Mouse (Mus musculus): Measurements from ENCODE around the gene Olfr810. TPM values are rescaled to one million over a fixed set of nuclear protein-coding genes. Genes with fewer than 3 reads are reported as not detected.

Olfr810 gene
- polyA plus RNA-seq (2014; fragmentation: Illumina TruSeq; extraction: RNeasy Lipid Tissue Mini Kit (QIAGEN cat#74804); ENCODE audit: low read depth, low replicate concordance): not detected

GRCm38 (mm10) chr10:129794817-129795216 is at the start of gene Olfr810:
Olfr810 (minus strand) TSS chr10:129794917.

GRCm38 (mm10) chr10:129804296-129804695 is 9.6 kb upstream of the Olfr810 start, which contains the start of gene Olfr811:
Olfr811 (minus strand) TSS chr10:129804396.

GRCm38 (mm10) chr10:129774338-129774737 is 20.4 kb downstream of the Olfr810 start, which contains the start of gene Olfr809:
Olfr809 (plus strand) TSS chr10:129774638.

GRCm38 (mm10) chr10:129765182-129765581 is 29.5 kb downstream of the Olfr810 start, which contains the start of gene Olfr808:
Olfr808 (plus strand) TSS chr10:129765482.

DNA sequence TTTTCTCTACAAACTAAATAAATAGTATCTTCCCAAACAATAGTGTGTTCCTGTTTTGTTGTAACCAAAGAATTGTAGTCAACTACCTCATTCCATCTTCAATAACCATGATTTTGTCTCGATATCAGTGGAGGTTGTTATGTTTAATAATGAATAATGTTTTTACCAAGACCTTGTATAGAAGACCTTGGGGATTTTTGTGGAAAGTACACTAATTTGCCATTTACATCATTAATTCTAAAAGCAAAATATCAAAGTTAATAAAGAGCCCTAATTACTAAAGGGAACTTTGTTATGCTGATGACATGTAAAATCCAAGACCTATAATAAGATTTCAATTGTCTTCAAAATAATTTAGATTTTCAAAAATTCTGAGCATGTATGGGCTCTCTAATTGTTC is 37.0 kb downstream of the Olfr810 start, which contains the start of gene Olfr807:
Olfr807 (minus strand) TSS at position 101 of the 400 bp plus-strand sequence.

GRCm38 (mm10) chr10:129741821-129742220 is 52.9 kb downstream of the Olfr810 start, which contains the start of gene Olfr806:
Olfr806 (minus strand) TSS chr10:129741921.

Other genes with a start within 250 kb of the Olfr810 start
- not detected for gene Olfr794, start 227.3 kb downstream of the Olfr810 start, polyA plus RNA-seq (2014; fragmentation: Illumina TruSeq; extraction: RNeasy Lipid Tissue Mini Kit (QIAGEN cat#74804); ENCODE audit: low read depth, low replicate concordance)
- gene Olfr796, start 182.3 kb downstream of the Olfr810 start, polyA plus RNA-seq (2014; fragmentation: Illumina TruSeq; extraction: RNeasy Lipid Tissue Mini Kit (QIAGEN cat#74804); ENCODE audit: low read depth, low replicate concordance): not detected
- gene Olfr798, start 167.0 kb downstream of the Olfr810 start, polyA plus RNA-seq (2014; fragmentation: Illumina TruSeq; extraction: RNeasy Lipid Tissue Mini Kit (QIAGEN cat#74804); ENCODE audit: low read depth, low replicate concordance): not detected
- gene Olfr799, start 157.4 kb downstream of the Olfr810 start, polyA plus RNA-seq (2014; fragmentation: Illumina TruSeq; extraction: RNeasy Lipid Tissue Mini Kit (QIAGEN cat#74804); ENCODE audit: low read depth, low replicate concordance): not detected
- gene Olfr800, start 137.2 kb downstream of the Olfr810 start, polyA plus RNA-seq (2014; fragmentation: Illumina TruSeq; extraction: RNeasy Lipid Tissue Mini Kit (QIAGEN cat#74804); ENCODE audit: low read depth, low replicate concordance): not detected
- not detected for gene Olfr801, start 121.1 kb downstream of the Olfr810 start, polyA plus RNA-seq (2014; fragmentation: Illumina TruSeq; extraction: RNeasy Lipid Tissue Mini Kit (QIAGEN cat#74804); ENCODE audit: low read depth, low replicate concordance)
- not detected for gene Olfr802, start 106.7 kb downstream of the Olfr810 start, polyA plus RNA-seq (2014; fragmentation: Illumina TruSeq; extraction: RNeasy Lipid Tissue Mini Kit (QIAGEN cat#74804); ENCODE audit: low read depth, low replicate concordance)
- gene Olfr803, start 100.6 kb downstream of the Olfr810 start, polyA plus RNA-seq (2014; fragmentation: Illumina TruSeq; extraction: RNeasy Lipid Tissue Mini Kit (QIAGEN cat#74804); ENCODE audit: low read depth, low replicate concordance): not detected
- gene Olfr804, start 91.7 kb downstream of the Olfr810 start, polyA plus RNA-seq (2014; fragmentation: Illumina TruSeq; extraction: RNeasy Lipid Tissue Mini Kit (QIAGEN cat#74804); ENCODE audit: low read depth, low replicate concordance): not detected
- not detected for gene Olfr805, start 65.5 kb downstream of the Olfr810 start, polyA plus RNA-seq (2014; fragmentation: Illumina TruSeq; extraction: RNeasy Lipid Tissue Mini Kit (QIAGEN cat#74804); ENCODE audit: low read depth, low replicate concordance)
- not detected for gene Olfr806, start 53.0 kb downstream of the Olfr810 start, polyA plus RNA-seq (2014; fragmentation: Illumina TruSeq; extraction: RNeasy Lipid Tissue Mini Kit (QIAGEN cat#74804); ENCODE audit: low read depth, low replicate concordance)
- not detected for gene Olfr807, start 37.1 kb downstream of the Olfr810 start, polyA plus RNA-seq (2014; fragmentation: Illumina TruSeq; extraction: RNeasy Lipid Tissue Mini Kit (QIAGEN cat#74804); ENCODE audit: low read depth, low replicate concordance)
- gene Olfr808, start 29.4 kb downstream of the Olfr810 start, polyA plus RNA-seq (2014; fragmentation: Illumina TruSeq; extraction: RNeasy Lipid Tissue Mini Kit (QIAGEN cat#74804); ENCODE audit: low read depth, low replicate concordance): not detected
- gene Olfr809, start 20.3 kb downstream of the Olfr810 start, polyA plus RNA-seq (2014; fragmentation: Illumina TruSeq; extraction: RNeasy Lipid Tissue Mini Kit (QIAGEN cat#74804); ENCODE audit: low read depth, low replicate concordance): not detected
- not detected for gene Olfr811, start 9.5 kb upstream of the Olfr810 start, polyA plus RNA-seq (2014; fragmentation: Illumina TruSeq; extraction: RNeasy Lipid Tissue Mini Kit (QIAGEN cat#74804); ENCODE audit: low read depth, low replicate concordance)
- gene Olfr812, start 51.2 kb upstream of the Olfr810 start, polyA plus RNA-seq (2014; fragmentation: Illumina TruSeq; extraction: RNeasy Lipid Tissue Mini Kit (QIAGEN cat#74804); ENCODE audit: low read depth, low replicate concordance): not detected
- gene Olfr813, start 60.5 kb upstream of the Olfr810 start, polyA plus RNA-seq (2014; fragmentation: Illumina TruSeq; extraction: RNeasy Lipid Tissue Mini Kit (QIAGEN cat#74804); ENCODE audit: low read depth, low replicate concordance): not detected
- not detected for gene Olfr814, start 84.9 kb upstream of the Olfr810 start, polyA plus RNA-seq (2014; fragmentation: Illumina TruSeq; extraction: RNeasy Lipid Tissue Mini Kit (QIAGEN cat#74804); ENCODE audit: low read depth, low replicate concordance)
- gene Olfr815, start 111.0 kb upstream of the Olfr810 start, polyA plus RNA-seq (2014; fragmentation: Illumina TruSeq; extraction: RNeasy Lipid Tissue Mini Kit (QIAGEN cat#74804); ENCODE audit: low read depth, low replicate concordance): not detected
- not detected for gene Olfr816, start 120.7 kb upstream of the Olfr810 start, polyA plus RNA-seq (2014; fragmentation: Illumina TruSeq; extraction: RNeasy Lipid Tissue Mini Kit (QIAGEN cat#74804); ENCODE audit: low read depth, low replicate concordance)
- gene Olfr818, start 154.2 kb upstream of the Olfr810 start, polyA plus RNA-seq (2014; fragmentation: Illumina TruSeq; extraction: RNeasy Lipid Tissue Mini Kit (QIAGEN cat#74804); ENCODE audit: low read depth, low replicate concordance): not detected
- not detected for gene Olfr819, start 172.3 kb upstream of the Olfr810 start, polyA plus RNA-seq (2014; fragmentation: Illumina TruSeq; extraction: RNeasy Lipid Tissue Mini Kit (QIAGEN cat#74804); ENCODE audit: low read depth, low replicate concordance)
- not detected for gene Olfr247, start 181.2 kb upstream of the Olfr810 start, polyA plus RNA-seq (2014; fragmentation: Illumina TruSeq; extraction: RNeasy Lipid Tissue Mini Kit (QIAGEN cat#74804); ENCODE audit: low read depth, low replicate concordance)
- gene Gm10310, start 190.1 kb upstream of the Olfr810 start, polyA plus RNA-seq (2014; fragmentation: Illumina TruSeq; extraction: RNeasy Lipid Tissue Mini Kit (QIAGEN cat#74804); ENCODE audit: low read depth, low replicate concordance): not detected
- not detected for gene Olfr820, start 217.7 kb upstream of the Olfr810 start, polyA plus RNA-seq (2014; fragmentation: Illumina TruSeq; extraction: RNeasy Lipid Tissue Mini Kit (QIAGEN cat#74804); ENCODE audit: low read depth, low replicate concordance)
- gene Olfr821, start 235.4 kb upstream of the Olfr810 start, polyA plus RNA-seq (2014; fragmentation: Illumina TruSeq; extraction: RNeasy Lipid Tissue Mini Kit (QIAGEN cat#74804); ENCODE audit: low read depth, low replicate concordance): not detected